Mouse (Mus musculus): ENCODE measurements around the gene Rgs8. TPM values are rescaled to one million over a fixed set of nuclear protein-coding genes. Genes with fewer than 3 reads are reported as not detected.

Gene Rgs8
- polyA plus RNA-seq, 1 experiment, result 47.3 TPM

DNA sequence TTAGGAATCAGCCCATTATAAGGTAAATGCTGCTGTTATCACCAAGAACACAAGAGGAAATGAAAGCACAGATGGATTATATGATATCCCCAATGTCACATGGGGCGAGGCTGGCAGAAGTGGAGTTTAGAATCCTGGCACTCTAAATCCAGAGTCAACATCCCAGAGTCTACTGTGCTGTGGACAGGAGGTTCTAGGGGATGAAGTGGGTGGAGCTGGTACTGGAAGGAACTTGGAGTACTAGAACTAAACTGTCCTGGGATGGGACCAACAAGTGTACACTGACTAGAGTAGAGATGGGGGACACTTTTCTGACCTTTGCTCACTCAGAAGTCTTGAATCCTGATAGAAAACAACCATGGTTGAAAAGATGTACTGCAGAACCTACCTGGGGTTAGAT lies 48.6 kb downstream of the Rgs8 start:
- no peak overlapping the region for H3K4me3 ChIP-seq (ENCODE audit: insufficient read depth, low read length)
- TF ChIP-seq POLR2A (IDR thresholded peaks at IDR 0.05; ENCODE audit: extremely low read depth, insufficient read depth, low read length) (no peak), CTCF (IDR thresholded peaks at IDR 0.05; ENCODE audit: extremely low read depth, insufficient read depth, low read length) (no peak)
- H3K27ac ChIP-seq (ENCODE audit: insufficient read depth, low read length), result no peak overlapping the region
- no peaks in the 10 kb centered on the region for H3K4me1 ChIP-seq (ENCODE audit: control insufficient read depth, insufficient read depth, low read length)

DNA sequence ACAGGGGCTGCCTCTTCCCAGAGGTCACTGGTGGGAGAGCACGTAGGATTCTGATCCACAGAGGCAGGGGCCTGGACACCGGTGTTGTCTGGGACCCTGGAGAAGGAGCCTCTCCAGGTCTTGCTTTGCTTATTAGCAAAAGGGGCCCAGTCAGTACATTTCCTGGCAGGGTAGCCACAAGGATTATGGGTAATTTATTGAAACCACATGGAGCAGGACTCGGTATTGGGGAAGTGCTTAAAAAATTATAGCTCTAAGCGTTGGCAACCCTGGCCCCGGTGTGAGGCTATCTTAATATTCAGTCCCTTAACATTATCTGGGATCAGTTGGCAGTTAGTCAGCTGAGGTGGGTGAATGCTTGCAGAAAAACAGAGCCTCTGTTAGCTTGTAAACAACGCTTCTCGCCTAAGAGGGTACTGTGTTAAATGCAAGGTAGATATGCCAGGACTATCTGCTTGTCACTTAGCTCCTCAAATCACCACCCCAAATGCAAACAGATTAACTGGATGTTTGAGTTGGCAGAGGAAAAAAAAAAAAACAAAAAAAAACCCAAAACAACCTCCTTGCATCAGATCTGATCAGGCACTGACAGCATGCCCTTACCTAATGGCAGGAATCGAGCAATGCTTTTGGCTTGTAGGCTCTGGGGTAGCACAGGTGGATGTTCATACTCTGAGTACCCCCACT lies 49.5 kb downstream of the Rgs8 start:
- H3K4me3 ChIP-seq (ENCODE audit: insufficient read depth, low read length), result no peak overlapping the region
- TF ChIP-seq CTCF (IDR thresholded peaks at IDR 0.05; ENCODE audit: extremely low read depth, insufficient read depth, low read length) (no peak), POLR2A (IDR thresholded peaks at IDR 0.05; ENCODE audit: extremely low read depth, insufficient read depth, low read length) (no peak)
- no peaks in the 10 kb centered on the region for H3K4me1 ChIP-seq (ENCODE audit: control insufficient read depth, insufficient read depth, low read length)
- no peak overlapping the region for H3K27ac ChIP-seq (ENCODE audit: insufficient read depth, low read length)

DNA sequence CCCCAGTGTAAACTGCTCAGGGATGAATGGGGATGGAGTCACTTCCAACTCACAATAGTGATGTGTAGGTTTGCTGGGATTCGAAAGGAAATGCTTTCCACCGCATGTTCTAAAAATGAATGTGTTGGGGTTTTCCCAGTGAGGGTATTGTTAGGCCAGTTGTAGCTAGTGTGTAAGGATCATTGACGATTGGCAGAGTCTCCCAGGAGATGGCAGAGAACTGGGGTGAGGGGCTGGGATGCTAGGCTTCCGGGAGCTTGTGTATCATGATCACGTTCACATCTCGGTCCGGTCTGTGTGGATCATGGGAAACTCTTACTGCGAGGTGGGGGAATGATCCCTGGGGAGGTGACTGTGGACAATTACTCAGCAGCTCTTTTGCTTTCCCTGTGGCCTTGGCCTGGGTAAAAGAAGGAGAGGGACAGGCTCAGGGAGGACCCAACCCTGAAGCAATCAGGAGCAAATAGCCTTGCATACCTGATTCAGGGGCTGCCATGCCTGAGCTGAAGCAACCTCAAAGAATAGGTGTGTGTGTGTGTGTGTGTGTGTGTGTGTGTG lies 50.1 kb downstream of the Rgs8 start:
- no peak overlapping the region for H3K27ac ChIP-seq (ENCODE audit: insufficient read depth, low read length)
- no peaks in the 10 kb centered on the region for H3K4me1 ChIP-seq (ENCODE audit: control insufficient read depth, insufficient read depth, low read length)
- TF ChIP-seq CTCF (IDR thresholded peaks at IDR 0.05; ENCODE audit: extremely low read depth, insufficient read depth, low read length), result no peak
- no peak for TF ChIP-seq POLR2A (IDR thresholded peaks at IDR 0.05; ENCODE audit: extremely low read depth, insufficient read depth, low read length)
- no peak overlapping the region for H3K4me3 ChIP-seq (ENCODE audit: insufficient read depth, low read length)

DNA sequence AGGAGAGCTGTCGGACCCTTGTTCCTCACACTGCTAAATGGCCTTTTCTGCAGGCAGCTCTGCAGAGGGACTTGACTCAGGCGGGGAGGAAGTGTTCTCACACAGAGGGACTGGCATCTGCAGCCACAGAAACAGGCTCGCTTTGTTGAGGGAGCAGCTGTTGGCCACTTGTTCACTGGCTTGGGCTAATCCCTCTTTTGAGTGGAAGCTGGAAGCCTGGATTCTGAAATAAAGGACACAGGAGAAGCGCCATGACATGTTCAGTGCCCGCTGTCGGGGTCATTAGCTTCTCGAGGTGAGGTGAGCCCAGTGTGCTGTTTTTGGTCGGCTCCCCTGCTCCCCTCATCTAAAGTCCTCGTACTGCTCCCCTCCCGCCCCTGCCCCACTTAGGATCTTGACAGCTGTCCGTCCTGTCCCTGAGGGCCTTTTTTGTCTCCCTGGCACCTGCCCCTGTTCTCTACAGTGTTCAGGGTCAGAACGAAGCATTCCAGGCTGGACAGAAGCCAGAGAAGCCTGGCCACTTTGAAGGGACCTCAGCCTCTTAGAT lies 50.7 kb downstream of the Rgs8 start:
- TF ChIP-seq CTCF (IDR thresholded peaks at IDR 0.05; ENCODE audit: extremely low read depth, insufficient read depth, low read length) (no peak), POLR2A (IDR thresholded peaks at IDR 0.05; ENCODE audit: extremely low read depth, insufficient read depth, low read length) (no peak)
- Histone ChIP-seq H3K4me1 (ENCODE audit: control insufficient read depth, insufficient read depth, low read length) (no peaks in the 10 kb centered on the region), H3K4me3 (ENCODE audit: insufficient read depth, low read length) (no peak overlapping the region), H3K27ac (ENCODE audit: insufficient read depth, low read length) (no peak overlapping the region)

DNA sequence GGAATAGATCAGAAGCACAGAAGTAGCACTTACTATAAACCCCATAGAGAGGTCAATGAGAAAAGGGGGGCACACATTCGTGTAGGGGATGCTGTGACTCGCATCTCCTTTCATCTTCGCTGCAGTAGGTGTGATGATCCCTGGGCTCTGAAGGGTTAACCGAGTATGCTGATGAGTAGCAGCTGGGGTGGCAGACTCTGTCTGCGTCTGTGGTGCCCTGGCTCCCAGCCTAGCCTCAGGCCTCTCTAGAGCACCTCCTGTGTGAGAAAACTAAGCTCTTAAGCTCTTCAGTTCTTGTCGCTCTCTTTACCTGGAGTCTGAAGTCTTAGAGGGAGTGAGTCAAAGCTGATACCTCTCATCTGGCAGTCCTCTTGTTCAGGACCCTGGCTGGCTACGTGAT lies 51.3 kb downstream of the Rgs8 start:
- H3K27ac ChIP-seq (ENCODE audit: insufficient read depth, low read length), result no peak overlapping the region
- no peak overlapping the region for H3K4me3 ChIP-seq (ENCODE audit: insufficient read depth, low read length)
- no peak for TF ChIP-seq POLR2A (IDR thresholded peaks at IDR 0.05; ENCODE audit: extremely low read depth, insufficient read depth, low read length)
- TF ChIP-seq CTCF (IDR thresholded peaks at IDR 0.05; ENCODE audit: extremely low read depth, insufficient read depth, low read length), result no peak
- H3K4me1 ChIP-seq (ENCODE audit: control insufficient read depth, insufficient read depth, low read length), result no peaks in the 10 kb centered on the region

DNA sequence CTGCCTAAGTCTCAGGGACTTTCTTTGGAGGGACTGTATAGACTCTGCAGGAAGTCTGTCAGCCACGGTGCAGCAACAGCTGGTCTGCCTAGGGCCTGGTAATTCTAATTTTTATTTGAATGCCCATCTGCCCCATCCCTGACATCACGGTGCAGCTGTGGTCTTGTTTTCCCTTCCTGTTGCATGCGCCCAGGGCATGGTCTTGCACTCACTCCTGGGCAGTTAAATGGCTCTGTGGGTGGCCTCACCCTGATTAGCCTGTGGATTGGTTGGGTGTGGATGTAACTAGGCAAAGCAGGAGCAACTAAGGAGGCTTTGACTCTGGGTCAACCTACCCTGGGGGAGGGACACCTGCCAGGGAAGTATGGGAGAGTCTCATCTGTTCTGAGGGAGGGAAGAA lies 52.2 kb downstream of the Rgs8 start:
- no peak for TF ChIP-seq POLR2A (IDR thresholded peaks at IDR 0.05; ENCODE audit: extremely low read depth, insufficient read depth, low read length)
- no peak for TF ChIP-seq CTCF (IDR thresholded peaks at IDR 0.05; ENCODE audit: extremely low read depth, insufficient read depth, low read length)
- no peak overlapping the region for H3K4me3 ChIP-seq (ENCODE audit: insufficient read depth, low read length)
- H3K4me1 ChIP-seq (ENCODE audit: control insufficient read depth, insufficient read depth, low read length), result no peaks in the 10 kb centered on the region
- H3K27ac ChIP-seq (ENCODE audit: insufficient read depth, low read length), result no peak overlapping the region

DNA sequence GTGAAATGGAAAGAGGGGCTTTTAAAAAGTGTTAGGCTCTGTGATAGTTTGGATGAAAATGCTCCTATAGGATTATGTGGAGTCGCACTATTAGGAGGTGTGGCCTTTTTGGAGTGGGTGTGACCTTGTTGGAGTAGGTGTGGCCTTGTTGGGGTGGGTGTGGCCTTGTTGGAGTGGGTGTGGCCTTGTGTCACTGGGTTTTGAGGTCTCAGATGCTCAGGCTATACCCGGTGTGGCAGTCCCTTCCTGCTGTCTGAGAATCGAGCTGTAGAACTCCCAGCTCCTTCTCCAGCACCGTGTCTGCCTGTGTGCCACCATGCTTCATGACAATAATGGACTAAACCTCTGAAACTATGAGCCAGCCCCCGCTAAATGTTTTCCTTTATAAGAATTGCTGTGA lies 55.8 kb downstream of the Rgs8 start:
- no peak for TF ChIP-seq POLR2A (IDR thresholded peaks at IDR 0.05; ENCODE audit: extremely low read depth, insufficient read depth, low read length)
- TF ChIP-seq CTCF (IDR thresholded peaks at IDR 0.05; ENCODE audit: extremely low read depth, insufficient read depth, low read length), result no peak

DNA sequence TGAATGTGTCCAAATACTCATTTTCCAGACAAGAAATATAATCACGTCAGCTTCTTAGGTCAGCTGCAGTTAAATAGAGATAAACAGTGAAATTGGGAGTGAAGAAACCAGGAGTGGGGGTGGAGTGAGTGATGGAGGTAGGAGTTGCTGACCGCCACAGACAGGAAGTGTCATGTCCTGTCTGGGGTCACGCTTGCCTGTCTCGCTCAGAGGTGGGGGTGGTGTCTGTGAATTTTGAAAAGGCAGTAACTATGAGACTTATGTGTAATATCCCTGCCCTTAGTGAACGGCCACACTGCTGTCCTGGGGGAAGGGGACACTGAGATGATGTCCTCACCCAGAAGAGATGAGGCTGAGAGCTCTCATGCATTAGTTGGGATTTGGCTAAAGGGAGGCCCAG lies 56.6 kb downstream of the Rgs8 start:
- TF ChIP-seq POLR2A (IDR thresholded peaks at IDR 0.05; ENCODE audit: extremely low read depth, insufficient read depth, low read length) (no peak), CTCF (IDR thresholded peaks at IDR 0.05; ENCODE audit: extremely low read depth, insufficient read depth, low read length) (no peak)
- H3K27ac ChIP-seq (ENCODE audit: insufficient read depth, low read length), result no peak overlapping the region

More for the DNA sequence above, 55.8 kb downstream of the Rgs8 start:
- Histone ChIP-seq H3K27ac (ENCODE audit: insufficient read depth, low read length) (no peak overlapping the region), H3K4me3 (ENCODE audit: insufficient read depth, low read length) (no peak overlapping the region), H3K4me1 (ENCODE audit: control insufficient read depth, insufficient read depth, low read length) (no peaks in the 10 kb centered on the region)

DNA sequence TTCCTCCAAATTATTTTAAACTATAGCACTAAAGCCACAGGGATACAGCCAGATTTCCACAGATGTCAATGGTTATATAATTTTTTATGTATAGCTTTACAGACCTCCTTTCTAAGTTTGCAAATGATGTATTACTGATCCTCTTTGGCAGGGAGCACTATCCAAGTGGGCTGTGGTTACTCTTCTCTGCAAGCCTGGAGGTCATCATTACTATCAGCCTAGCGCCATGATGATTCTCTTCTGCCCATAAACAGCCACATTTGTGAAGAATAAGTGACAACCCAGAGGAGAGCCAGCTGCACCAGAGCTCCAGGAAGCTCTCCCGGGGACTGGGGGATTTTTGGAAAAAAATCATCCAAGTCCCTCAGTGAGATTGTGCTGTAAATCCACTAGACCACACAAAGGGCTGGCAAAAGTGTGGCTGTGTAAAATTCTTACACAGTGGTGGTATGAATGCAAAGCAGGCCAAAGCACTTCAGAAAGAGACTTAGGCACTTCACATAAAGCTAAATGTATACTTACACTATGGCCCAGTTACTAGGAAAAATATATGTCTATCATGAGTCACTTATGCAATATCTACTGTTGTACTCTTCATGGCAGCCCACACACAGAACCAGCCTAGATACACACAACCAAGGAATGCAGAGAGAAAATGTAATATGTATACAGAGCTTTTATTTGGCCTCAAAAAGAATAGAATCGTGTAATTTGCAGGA lies 58.9 kb downstream of the Rgs8 start:
- Histone ChIP-seq H3K4me3 (ENCODE audit: insufficient read depth, low read length) (no peak overlapping the region), H3K27ac (ENCODE audit: insufficient read depth, low read length) (no peak overlapping the region), H3K4me1 (ENCODE audit: control insufficient read depth, insufficient read depth, low read length) (no peaks in the 10 kb centered on the region)
- no peak for TF ChIP-seq CTCF (IDR thresholded peaks at IDR 0.05; ENCODE audit: extremely low read depth, insufficient read depth, low read length)
- TF ChIP-seq POLR2A (IDR thresholded peaks at IDR 0.05; ENCODE audit: extremely low read depth, insufficient read depth, low read length), result no peak

More for the DNA sequence above, 56.6 kb downstream of the Rgs8 start:
- H3K4me3 ChIP-seq (ENCODE audit: insufficient read depth, low read length), result no peak overlapping the region
- no peaks in the 10 kb centered on the region for H3K4me1 ChIP-seq (ENCODE audit: control insufficient read depth, insufficient read depth, low read length)
